Mouse (Mus musculus): ENCODE measurements around the gene Nos2. TPM values are rescaled to one million over a fixed set of nuclear protein-coding genes. Genes with fewer than 3 reads are reported as not detected.

The Nos2 gene
- total RNA-seq (2021), result 2.0 and 2.4 TPM in 2 replicates
- long read RNA-seq, partial matches to known transcripts, result 3 of 5 reads
- long read RNA-seq, other reads (novel, unspliced or antisense), result 1 of 5 reads

DNA sequence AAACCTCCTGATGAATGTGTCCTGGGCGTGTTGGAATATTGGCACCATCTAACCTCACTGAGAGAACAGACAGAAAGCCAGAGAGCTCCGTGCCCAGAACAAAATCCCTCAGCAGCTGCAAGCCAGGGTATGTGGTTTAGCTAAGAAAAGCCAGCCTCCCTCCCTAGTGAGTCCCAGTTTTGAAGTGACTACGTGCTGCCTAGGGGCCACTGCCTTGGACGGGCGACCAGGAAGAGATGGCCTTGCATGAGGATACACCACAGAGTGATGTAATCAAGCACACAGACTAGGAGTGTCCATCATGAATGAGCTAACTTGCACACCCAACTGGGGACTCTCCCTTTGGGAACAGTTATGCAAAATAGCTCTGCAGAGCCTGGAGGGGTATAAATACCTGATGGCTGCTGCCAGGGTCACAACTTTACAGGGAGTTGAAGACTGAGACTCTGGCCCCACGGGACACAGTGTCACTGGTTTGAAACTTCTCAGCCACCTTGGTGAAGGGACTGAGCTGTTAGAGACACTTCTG lies at the start of gene Nos2:
Gene Nos2 (plus strand): TSS at position 377 of the 529 bp plus-strand sequence.
- no peak for DNase-seq

DNA sequence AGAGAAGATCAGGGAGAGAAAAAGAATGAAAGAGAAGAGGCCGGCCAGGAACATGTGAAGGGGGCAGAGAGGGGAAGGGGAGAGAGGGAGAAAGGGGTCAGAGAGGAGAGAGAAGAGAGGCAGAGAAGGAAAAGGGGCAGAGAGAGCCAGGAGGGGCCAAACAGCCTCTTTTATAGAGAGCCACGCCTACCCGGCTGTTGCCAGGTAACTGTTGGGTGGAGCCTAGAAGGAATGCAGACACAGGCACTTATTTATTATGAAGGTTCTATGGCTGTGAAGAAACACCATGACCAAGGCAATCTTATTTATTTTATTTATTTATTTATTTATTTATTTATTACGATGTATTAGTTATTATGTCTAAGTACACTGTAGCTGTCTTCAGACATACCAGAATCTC lies 49.7 kb upstream of the Nos2 start:
- DNase-seq, result no peak

DNA sequence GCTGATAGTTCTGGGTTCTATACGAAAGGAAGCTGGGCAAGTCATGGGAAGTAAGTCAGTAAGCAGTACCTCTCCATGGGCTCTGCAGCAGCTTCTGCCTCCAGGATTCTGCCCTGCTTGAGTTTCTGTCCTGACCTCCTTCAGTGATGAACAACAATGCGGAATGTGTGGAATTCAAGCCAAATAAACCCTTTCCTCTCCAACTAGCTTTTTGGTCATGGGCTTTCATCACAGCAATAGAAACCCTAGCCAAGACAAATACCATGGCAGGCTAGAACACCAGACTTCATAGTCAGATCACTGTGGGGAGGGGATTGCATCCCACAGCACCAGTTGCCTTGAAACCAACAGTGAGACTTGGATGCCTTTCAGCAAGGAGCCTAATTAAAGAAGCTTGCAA lies 47.8 kb upstream of the Nos2 start:
- no peak for DNase-seq

- no peak for DNase-seq
These were observed 40.9 kb upstream of the Nos2 start for GRCm38 (mm10) chr11:78879727-78880126.

DNA sequence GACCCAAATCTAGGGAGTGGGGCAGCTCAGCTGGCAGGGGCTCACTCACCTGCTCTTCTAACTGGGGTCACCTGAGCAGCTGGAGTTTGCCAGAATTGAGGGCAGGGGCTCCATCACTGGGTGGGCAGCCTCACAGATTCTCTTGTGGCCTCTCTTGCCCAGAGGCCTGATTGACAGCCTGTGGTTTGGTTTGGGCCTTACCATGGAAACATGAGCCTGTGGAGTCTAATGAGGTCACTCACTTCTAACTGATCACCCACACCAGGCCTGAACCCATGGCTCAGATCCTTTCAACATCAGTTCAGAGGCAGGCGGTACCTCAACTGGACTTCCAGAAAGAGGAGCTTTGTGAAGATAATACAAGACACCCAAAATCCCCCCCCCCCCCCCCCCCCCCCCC lies 33.9 kb upstream of the Nos2 start:
- DNase-seq, result no peak

GRCm38 (mm10) chr11:78887102-78887971 lies 33.2 kb upstream of the Nos2 start:
- peak; percentile 75 for DNase-seq

- no peak for DNase-seq
These were observed 31.4 kb upstream of the Nos2 start for GRCm38 (mm10) chr11:78889156-78889555.

GRCm38 (mm10) chr11:78896357-78897123 lies 24.0 kb upstream of the Nos2 start:
- peak; percentile 23 for DNase-seq

DNA sequence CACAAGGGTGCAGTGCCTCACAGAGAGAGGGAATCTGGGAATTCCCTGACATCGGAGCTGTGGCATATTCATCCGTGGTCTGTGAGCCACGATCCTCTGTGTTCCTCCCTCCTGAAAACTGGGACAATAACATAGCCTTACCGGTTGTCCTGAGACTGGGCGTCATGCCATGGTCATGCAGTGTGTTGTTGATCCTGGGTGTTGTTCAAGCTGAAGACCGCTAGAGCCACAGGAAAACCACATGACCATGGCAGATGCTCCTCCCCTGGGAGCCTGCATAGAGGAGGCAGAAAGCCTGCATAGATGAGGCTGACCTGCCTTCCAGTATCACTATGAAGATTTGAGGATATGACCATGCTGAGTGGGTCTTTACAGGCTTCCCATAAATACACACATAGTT lies 5.1 kb upstream of the Nos2 start:
- DNase-seq, result no peak

DNA sequence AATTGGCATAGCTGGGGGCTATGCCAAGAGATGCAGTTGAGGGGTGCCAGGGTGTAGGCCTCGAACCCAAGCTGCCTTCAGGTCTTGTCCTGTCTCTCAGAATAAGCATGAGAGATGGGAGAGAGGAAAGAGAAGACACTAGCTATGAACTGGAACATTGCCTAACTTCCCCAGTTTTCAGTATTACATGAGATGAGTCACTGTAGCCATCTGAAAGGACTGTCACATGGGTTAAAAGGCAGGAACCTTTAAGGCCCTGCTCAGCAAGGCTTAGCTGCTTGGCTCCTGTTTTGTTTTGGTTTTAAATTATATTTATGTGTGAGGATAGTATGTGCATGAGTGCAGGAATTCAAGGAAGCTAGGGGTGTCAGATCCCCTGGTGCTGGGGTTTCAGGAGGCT lies 4.2 kb upstream of the Nos2 start:
- DNase-seq, result no peak

DNA sequence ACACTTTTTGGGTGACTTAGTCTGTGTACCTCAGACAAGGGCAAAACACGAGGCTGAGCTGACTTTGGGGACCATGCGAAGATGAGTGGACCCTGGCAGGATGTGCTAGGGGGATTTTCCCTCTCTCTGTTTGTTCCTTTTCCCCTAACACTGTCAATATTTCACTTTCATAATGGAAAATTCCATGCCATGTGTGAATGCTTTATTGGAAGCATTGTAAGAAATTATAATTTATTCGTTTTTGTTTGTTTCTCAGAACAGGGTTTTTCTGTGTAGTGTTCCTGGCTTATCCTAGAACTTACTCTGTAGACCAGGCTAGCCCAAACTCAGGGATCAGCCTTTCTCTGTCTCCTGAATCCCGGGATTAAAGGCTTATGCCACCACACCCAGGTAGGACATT lies 842 bp upstream of the Nos2 start:
- no peak for DNase-seq

- DNase-seq, result peak; percentile 61
These were observed 2.3 kb downstream of the Nos2 start for GRCm38 (mm10) chr11:78922678-78923407.

GRCm38 (mm10) chr11:78924111-78924510 lies 3.5 kb downstream of the Nos2 start:
- DNase-seq, result no peak

DNA sequence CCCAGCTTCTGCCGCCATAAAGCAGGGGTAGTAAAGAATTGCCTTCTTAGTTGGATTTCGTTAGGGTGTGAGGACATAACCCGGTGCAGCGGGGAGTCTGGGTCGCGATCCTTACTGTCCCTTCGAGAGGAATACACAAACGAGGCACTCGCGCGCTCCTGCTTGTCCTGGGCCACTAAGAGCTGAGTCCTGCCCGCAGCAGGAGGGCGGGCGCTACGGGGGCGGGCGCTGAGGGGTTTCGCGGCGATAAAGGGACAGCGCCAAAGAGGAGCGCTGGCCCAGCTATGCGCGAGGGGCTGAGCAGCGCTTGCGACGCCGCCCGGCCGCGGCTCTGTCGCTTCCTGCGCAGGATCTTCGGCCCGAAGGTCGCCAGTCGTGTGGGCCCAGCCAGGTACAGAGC lies 4.3 kb downstream of the Nos2 start:
- DNase-seq, result peak; percentile 43

GRCm38 (mm10) chr11:78929345-78929744 lies 8.8 kb downstream of the Nos2 start:
- peak; percentile 85 for DNase-seq

GRCm38 (mm10) chr11:78934307-78934706 lies 13.7 kb downstream of the Nos2 start:
- no peak for DNase-seq

DNA sequence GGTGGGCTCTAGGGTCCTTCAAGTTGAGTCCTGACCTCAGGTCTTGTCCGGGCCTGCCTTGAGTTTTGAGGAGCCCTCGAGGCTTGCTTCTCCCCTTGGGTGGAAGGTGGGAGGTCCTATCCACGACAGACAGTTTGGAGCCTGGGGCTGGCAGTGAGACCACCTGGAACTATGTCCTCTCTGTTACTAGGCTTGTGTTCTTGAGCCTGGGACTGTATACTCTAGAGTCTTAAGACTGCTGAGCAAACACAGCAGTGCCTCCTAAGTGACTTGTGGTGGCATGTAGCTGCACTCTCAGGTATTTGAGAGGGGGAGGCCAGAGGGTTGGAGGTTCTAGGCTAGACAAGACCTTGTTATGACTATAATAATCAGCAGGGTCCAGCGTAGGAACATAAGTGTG lies 14.1 kb downstream of the Nos2 start:
- no peak for DNase-seq

DNA sequence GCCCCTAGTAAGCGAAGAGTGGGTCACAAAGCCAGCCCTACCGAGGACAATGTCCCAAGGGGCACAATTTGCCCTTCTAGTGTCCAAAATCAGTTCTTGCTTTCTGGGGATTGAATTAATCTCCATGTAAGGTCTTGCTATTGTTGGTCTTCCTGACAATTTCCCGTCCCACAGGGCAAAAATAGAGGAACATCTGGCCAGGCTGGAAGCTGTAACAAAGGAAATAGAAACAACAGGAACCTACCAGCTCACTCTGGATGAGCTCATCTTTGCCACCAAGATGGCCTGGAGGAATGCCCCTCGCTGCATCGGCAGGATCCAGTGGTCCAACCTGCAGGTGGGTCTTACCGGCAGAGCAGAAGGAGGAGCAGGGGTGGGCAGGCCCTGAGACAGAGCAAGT lies 14.6 kb downstream of the Nos2 start:
- no peak for DNase-seq

- no peak for DNase-seq
These were observed 22.5 kb downstream of the Nos2 start for GRCm38 (mm10) chr11:78943083-78943482.

DNA sequence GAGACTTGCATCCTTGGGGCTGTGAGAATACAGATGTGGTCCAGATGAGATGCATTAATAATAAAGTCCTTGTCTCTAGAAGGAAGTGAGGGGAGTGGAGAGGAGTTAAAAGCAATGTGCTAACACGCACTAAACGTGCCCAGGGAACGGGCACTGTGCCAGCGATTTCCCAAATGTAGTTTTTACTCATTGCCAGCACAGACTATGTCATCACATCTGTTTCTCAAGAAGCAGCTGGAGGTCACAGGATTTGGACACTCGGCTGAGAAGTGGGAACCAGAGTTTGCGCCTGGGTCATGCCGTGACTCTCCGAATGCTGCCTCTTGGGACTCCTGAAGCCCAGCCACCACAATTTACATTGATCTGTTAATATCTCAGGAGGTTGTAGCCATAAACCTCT lies 29.8 kb downstream of the Nos2 start:
- DNase-seq, result peak; percentile 71

GRCm38 (mm10) chr11:78952467-78952866 lies 31.9 kb downstream of the Nos2 start:
- DNase-seq, result peak; percentile 71

DNA sequence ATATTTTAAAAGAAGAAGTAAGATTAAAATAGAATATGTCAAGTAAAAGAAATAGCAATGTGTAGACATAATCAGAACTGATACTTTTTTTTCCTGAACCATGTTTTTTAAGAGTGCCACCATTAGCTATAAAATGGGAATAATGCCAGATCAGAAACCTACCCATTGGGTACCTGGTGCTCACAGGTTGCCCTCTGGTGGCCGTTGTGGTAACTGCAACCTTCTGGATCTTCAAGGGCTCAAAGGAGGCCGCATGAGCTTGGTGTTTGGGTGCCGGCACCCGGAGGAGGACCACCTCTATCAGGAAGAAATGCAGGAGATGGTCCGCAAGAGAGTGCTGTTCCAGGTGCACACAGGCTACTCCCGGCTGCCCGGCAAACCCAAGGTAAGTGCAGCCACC lies 35.7 kb downstream of the Nos2 start:
- DNase-seq, result peak; percentile 81
